Mouse (Mus musculus): Measurements from ENCODE around the gene Gm17018. TPM values are rescaled to one million over a fixed set of nuclear protein-coding genes. Genes with fewer than 3 reads are reported as not detected.

The Gm17018 gene
- polyA plus RNA-seq, 1 experiment from 2014 or later: 53.5 TPM

- Histone ChIP-seq H3K4me1 (peaks cover 81% of the 10 kb centered on the region), H3K27ac (peak overlapping the region; percentile 60), H3K4me3 (no peak overlapping the region), H3K27me3 (ENCODE audit: poor library complexity, severe bottlenecking) (peaks cover 100% of the 10 kb centered on the region), H3K36me3 (replicated peaks) (peaks cover 34% of the 10 kb centered on the region), H3K9me3 (peaks cover 3% of the 10 kb centered on the region; the same call in 1 of the 2 replicates)
- 6% methylated on average over 8 of the region's 8 CpGs for WGBS
- DNase-seq (ENCODE audit: extremely low spot score, low spot score): peak; percentile 45
These were observed 21.7 kb downstream of the Gm17018 start for GRCm38 (mm10) chr19:45582161-45582560.

- Histone ChIP-seq H3K27ac (peak overlapping the region; percentile 60; the same call in 1 of the 2 replicates), H3K4me1 (peaks cover 79% of the 10 kb centered on the region), H3K9me3 (peaks cover 3% of the 10 kb centered on the region; the same call in 1 of the 2 replicates), H3K36me3 (replicated peaks) (peaks cover 24% of the 10 kb centered on the region), H3K27me3 (ENCODE audit: poor library complexity, severe bottlenecking) (peaks cover 100% of the 10 kb centered on the region), H3K4me3 (no peak overlapping the region)
- 87% methylated on average over 6 of the region's 6 CpGs for WGBS
- no peak for DNase-seq (ENCODE audit: extremely low spot score, low spot score)
These were observed 22.7 kb downstream of the Gm17018 start for GRCm38 (mm10) chr19:45583136-45583535.

- peaks cover 8% of the 10 kb centered on the region; the same call in 1 of the 2 replicates for H3K36me3 ChIP-seq (replicated peaks)
- no peak overlapping the region for H3K4me3 ChIP-seq
- peaks cover 100% of the 10 kb centered on the region for H3K27me3 ChIP-seq (ENCODE audit: poor library complexity, severe bottlenecking)
- 74% methylated on average over 9 of the region's 9 CpGs for WGBS
- peaks cover 3% of the 10 kb centered on the region; the same call in 1 of the 2 replicates for H3K9me3 ChIP-seq
- no peak overlapping the region for H3K27ac ChIP-seq
- H3K4me1 ChIP-seq: peaks cover 66% of the 10 kb centered on the region
- DNase-seq (ENCODE audit: extremely low spot score, low spot score): no peak
These were observed 24.6 kb downstream of the Gm17018 start for GRCm38 (mm10) chr19:45584856-45585620.

- Histone ChIP-seq H3K4me3 (no peak overlapping the region), H3K9me3 (no peaks in the 10 kb centered on the region), H3K36me3 (replicated peaks) (no peaks in the 10 kb centered on the region), H3K27ac (no peak overlapping the region), H3K4me1 (peaks cover 50% of the 10 kb centered on the region), H3K27me3 (ENCODE audit: poor library complexity, severe bottlenecking) (peaks cover 100% of the 10 kb centered on the region)
- no peak for DNase-seq (ENCODE audit: extremely low spot score, low spot score)
- WGBS: 38% methylated on average over 3 of the region's 3 CpGs
These were observed 26.4 kb downstream of the Gm17018 start for GRCm38 (mm10) chr19:45586850-45587249.

GRCm38 (mm10) chr19:45587509-45588292 is 27.3 kb downstream of the Gm17018 start:
- Histone ChIP-seq H3K9me3 (no peaks in the 10 kb centered on the region), H3K27me3 (ENCODE audit: poor library complexity, severe bottlenecking) (peaks cover 100% of the 10 kb centered on the region), H3K4me3 (no peak overlapping the region), H3K36me3 (replicated peaks) (no peaks in the 10 kb centered on the region), H3K27ac (no peak overlapping the region), H3K4me1 (peaks cover 45% of the 10 kb centered on the region)
- WGBS: 82% methylated on average over 6 of the region's 6 CpGs
- DNase-seq (ENCODE audit: extremely low spot score, low spot score): no peak

GRCm38 (mm10) chr19:45589761-45590160 is 29.3 kb downstream of the Gm17018 start:
- no peaks in the 10 kb centered on the region for H3K36me3 ChIP-seq (replicated peaks)
- H3K27me3 ChIP-seq (ENCODE audit: poor library complexity, severe bottlenecking): peaks cover 100% of the 10 kb centered on the region
- peaks cover 42% of the 10 kb centered on the region for H3K4me1 ChIP-seq
- DNase-seq (ENCODE audit: extremely low spot score, low spot score): no peak
- 95% methylated on average over 6 of the region's 6 CpGs for WGBS
- H3K27ac ChIP-seq: no peak overlapping the region
- no peak overlapping the region for H3K4me3 ChIP-seq
- no peaks in the 10 kb centered on the region for H3K9me3 ChIP-seq

- Histone ChIP-seq H3K27me3 (ENCODE audit: poor library complexity, severe bottlenecking) (peaks cover 100% of the 10 kb centered on the region), H3K4me1 (peaks cover 39% of the 10 kb centered on the region), H3K4me3 (no peak overlapping the region), H3K9me3 (no peaks in the 10 kb centered on the region), H3K36me3 (replicated peaks) (no peaks in the 10 kb centered on the region), H3K27ac (no peak overlapping the region)
- 89% methylated on average over 7 of the region's 7 CpGs for WGBS
- no peak for DNase-seq (ENCODE audit: extremely low spot score, low spot score)
These were observed 31.3 kb downstream of the Gm17018 start for GRCm38 (mm10) chr19:45591704-45592103.

GRCm38 (mm10) chr19:45592916-45593315 is 32.5 kb downstream of the Gm17018 start:
- H3K9me3 ChIP-seq: no peaks in the 10 kb centered on the region
- H3K4me3 ChIP-seq: no peak overlapping the region
- no peak for DNase-seq (ENCODE audit: extremely low spot score, low spot score)
- H3K36me3 ChIP-seq (replicated peaks): no peaks in the 10 kb centered on the region
- 94% methylated on average over 9 of the region's 9 CpGs for WGBS
- H3K27me3 ChIP-seq (ENCODE audit: poor library complexity, severe bottlenecking): peaks cover 100% of the 10 kb centered on the region
- H3K27ac ChIP-seq: no peak overlapping the region
- peaks cover 39% of the 10 kb centered on the region for H3K4me1 ChIP-seq

- H3K27ac ChIP-seq: no peak overlapping the region
- DNase-seq (ENCODE audit: extremely low spot score, low spot score): no peak
- H3K9me3 ChIP-seq: no peaks in the 10 kb centered on the region; the same call in 1 of the 2 replicates
- H3K36me3 ChIP-seq (replicated peaks): no peaks in the 10 kb centered on the region
- peaks cover 39% of the 10 kb centered on the region for H3K4me1 ChIP-seq
- peaks cover 100% of the 10 kb centered on the region for H3K27me3 ChIP-seq (ENCODE audit: poor library complexity, severe bottlenecking)
- WGBS: 92% methylated on average over 7 of the region's 7 CpGs
- no peak overlapping the region for H3K4me3 ChIP-seq
These were observed 33.7 kb downstream of the Gm17018 start for GRCm38 (mm10) chr19:45594079-45594478.

GRCm38 (mm10) chr19:45595481-45595880 is 35.1 kb downstream of the Gm17018 start:
- Histone ChIP-seq H3K27ac (no peak overlapping the region), H3K4me1 (peaks cover 39% of the 10 kb centered on the region), H3K36me3 (replicated peaks) (no peaks in the 10 kb centered on the region), H3K27me3 (ENCODE audit: poor library complexity, severe bottlenecking) (peaks cover 100% of the 10 kb centered on the region), H3K9me3 (no peaks in the 10 kb centered on the region; the same call in 1 of the 2 replicates), H3K4me3 (no peak overlapping the region)
- no peak for DNase-seq (ENCODE audit: extremely low spot score, low spot score)
- 85% methylated on average over 6 of the region's 6 CpGs for WGBS

- H3K27me3 ChIP-seq (ENCODE audit: poor library complexity, severe bottlenecking): peaks cover 100% of the 10 kb centered on the region
- no peaks in the 10 kb centered on the region; the same call in 1 of the 2 replicates for H3K9me3 ChIP-seq
- H3K4me1 ChIP-seq: peaks cover 39% of the 10 kb centered on the region
- no peak overlapping the region for H3K27ac ChIP-seq
- H3K36me3 ChIP-seq (replicated peaks): no peaks in the 10 kb centered on the region
- no peak overlapping the region for H3K4me3 ChIP-seq
- peak; percentile 50 for DNase-seq (ENCODE audit: extremely low spot score, low spot score)
- WGBS: 18% methylated on average over 7 of the region's 7 CpGs
These were observed 35.6 kb downstream of the Gm17018 start for GRCm38 (mm10) chr19:45596019-45596418.

- no peak overlapping the region for H3K4me3 ChIP-seq
- no peak overlapping the region for H3K27ac ChIP-seq
- no peaks in the 10 kb centered on the region for H3K36me3 ChIP-seq (replicated peaks)
- H3K27me3 ChIP-seq (ENCODE audit: poor library complexity, severe bottlenecking): peaks cover 100% of the 10 kb centered on the region
- peak; percentile 33 for DNase-seq (ENCODE audit: extremely low spot score, low spot score)
- H3K9me3 ChIP-seq: no peaks in the 10 kb centered on the region; the same call in 1 of the 2 replicates
- 58% methylated on average over 6 of the region's 6 CpGs for WGBS
- peaks cover 39% of the 10 kb centered on the region for H3K4me1 ChIP-seq
These were observed 36.0 kb downstream of the Gm17018 start for GRCm38 (mm10) chr19:45596434-45596833.

GRCm38 (mm10) chr19:45597106-45597505 is 36.7 kb downstream of the Gm17018 start:
- no peak overlapping the region for H3K4me3 ChIP-seq
- peaks cover 39% of the 10 kb centered on the region for H3K4me1 ChIP-seq
- H3K9me3 ChIP-seq: no peaks in the 10 kb centered on the region; the same call in 1 of the 2 replicates
- peaks cover 100% of the 10 kb centered on the region for H3K27me3 ChIP-seq (ENCODE audit: poor library complexity, severe bottlenecking)
- H3K36me3 ChIP-seq (replicated peaks): peaks cover 4% of the 10 kb centered on the region
- 67% methylated on average over 4 of the region's 4 CpGs for WGBS
- no peak overlapping the region for H3K27ac ChIP-seq
- no peak for DNase-seq (ENCODE audit: extremely low spot score, low spot score)
